Mouse (Mus musculus): ENCODE data around the gene Enpp7. TPM values are rescaled to one million over a fixed set of nuclear protein-coding genes. Genes with fewer than 3 reads are reported as not detected.

The Enpp7 gene
- polyA plus RNA-seq, 2 experiments: 0.05 TPM; not detected in 1

GRCm38 (mm10) chr11:119039732-119040512, 51.9 kb downstream of the Enpp7 start:
- ATAC-seq (ENCODE audit: low FRiP score, low read depth) (no peak), DNase-seq (ENCODE audit: low spot score) (no peak)
- Histone ChIP-seq H3K27me3 (ENCODE audit: control insufficient read depth, insufficient read depth, low read length) (peaks cover 55% of the 10 kb centered on the region), H3K4me2 (replicated peaks; ENCODE audit: low read depth, low read length, severe bottlenecking) (peak overlapping the region; percentile 100), H3K9me3 (ENCODE audit: control insufficient read depth, low read length) (no peaks in the 10 kb centered on the region), H3K27ac (replicated peaks; ENCODE audit: low read depth, low read length) (peak overlapping the region; percentile 78; the same call in 1 of the 2 replicates), H3K4me1 (ENCODE audit: control insufficient read depth, insufficient read depth, low read length) (peaks cover 67% of the 10 kb centered on the region), H3K4me3 (replicated peaks; ENCODE audit: low read length) (peak overlapping the region; percentile 77), H3K9ac (ENCODE audit: low read depth, low read length, severe bottlenecking) (peak overlapping the region; percentile 78), H3K36me3 (ENCODE audit: control insufficient read depth, insufficient read depth, low read length) (peaks cover 9% of the 10 kb centered on the region)
- TF ChIP-seq POLR2A (IDR thresholded peaks at IDR 0.05; ENCODE audit: borderline replicate concordance, extremely low read depth, insufficient read depth, insufficient read length): no peak
- 8% methylated on average over 21 of the region's 21 CpGs for WGBS

- WGBS: 3% methylated on average over 50 of the region's 63 CpGs
- Histone ChIP-seq H3K27me3 (ENCODE audit: control insufficient read depth, insufficient read depth, low read length) (peaks cover 54% of the 10 kb centered on the region), H3K9me3 (ENCODE audit: control insufficient read depth, low read length) (no peaks in the 10 kb centered on the region), H3K27ac (replicated peaks; ENCODE audit: low read depth, low read length) (peak within 1 kb of the TSS; percentile 78), H3K4me2 (replicated peaks; ENCODE audit: low read depth, low read length, severe bottlenecking) (peak within 1 kb of the TSS; percentile 100), H3K36me3 (ENCODE audit: control insufficient read depth, insufficient read depth, low read length) (peaks cover 9% of the 10 kb centered on the region), H3K4me3 (replicated peaks; ENCODE audit: low read length) (peak within 1 kb of the TSS; percentile 77), H3K9ac (ENCODE audit: low read depth, low read length, severe bottlenecking) (peak within 1 kb of the TSS; percentile 78), H3K4me1 (ENCODE audit: control insufficient read depth, insufficient read depth, low read length) (peaks cover 68% of the 10 kb centered on the region)
- peak; percentile 93 for ATAC-seq (ENCODE audit: low FRiP score, low read depth)
- peak; percentile 50; the same call in 1 of the 2 replicates for TF ChIP-seq POLR2A (IDR thresholded peaks at IDR 0.05; ENCODE audit: borderline replicate concordance, extremely low read depth, insufficient read depth, insufficient read length)
- DNase-seq (ENCODE audit: low spot score): peak; percentile 100
Measured at GRCm38 (mm10) chr11:119040600-119041324, 52.8 kb downstream of the Enpp7 start, which contains the start of gene Cbx8. TSS of gene Cbx8 (minus strand) at chr11:119040969.

GRCm38 (mm10) chr11:119041325-119041716, 53.3 kb downstream of the Enpp7 start:
- H3K4me1 ChIP-seq (ENCODE audit: control insufficient read depth, insufficient read depth, low read length): peaks cover 70% of the 10 kb centered on the region

GRCm38 (mm10) chr11:119041750-119042465, 53.9 kb downstream of the Enpp7 start:
- peak overlapping the region; percentile 77 for H3K4me3 ChIP-seq (replicated peaks; ENCODE audit: low read length)
- no peak for TF ChIP-seq POLR2A (IDR thresholded peaks at IDR 0.05; ENCODE audit: borderline replicate concordance, extremely low read depth, insufficient read depth, insufficient read length)
- H3K27me3 ChIP-seq (ENCODE audit: control insufficient read depth, insufficient read depth, low read length): peaks cover 54% of the 10 kb centered on the region
- DNase-seq (ENCODE audit: low spot score) (no peak), ATAC-seq (ENCODE audit: low FRiP score, low read depth) (no peak)
- peaks cover 9% of the 10 kb centered on the region for H3K36me3 ChIP-seq (ENCODE audit: control insufficient read depth, insufficient read depth, low read length)
- peak overlapping the region; percentile 76 for H3K27ac ChIP-seq (replicated peaks; ENCODE audit: low read depth, low read length)
- WGBS: 2% methylated on average over 30 of the region's 31 CpGs
- peaks cover 69% of the 10 kb centered on the region for H3K4me1 ChIP-seq (ENCODE audit: control insufficient read depth, insufficient read depth, low read length)
- H3K9ac ChIP-seq (ENCODE audit: low read depth, low read length, severe bottlenecking): peak overlapping the region; percentile 55
- H3K9me3 ChIP-seq (ENCODE audit: control insufficient read depth, low read length): no peaks in the 10 kb centered on the region
- peak overlapping the region; percentile 100 for H3K4me2 ChIP-seq (replicated peaks; ENCODE audit: low read depth, low read length, severe bottlenecking)

More at GRCm38 (mm10) chr11:119041325-119041716, 53.3 kb downstream of the Enpp7 start:
- peak; percentile 11 for ATAC-seq (ENCODE audit: low FRiP score, low read depth)
- 0 out of 2 replicates have a peak, but pooled peaks have one; percentile 28 for TF ChIP-seq POLR2A (IDR thresholded peaks at IDR 0.05; ENCODE audit: borderline replicate concordance, extremely low read depth, insufficient read depth, insufficient read length)
- Histone ChIP-seq H3K9me3 (ENCODE audit: control insufficient read depth, low read length) (no peaks in the 10 kb centered on the region), H3K9ac (ENCODE audit: low read depth, low read length, severe bottlenecking) (peak overlapping the region; percentile 55), H3K27me3 (ENCODE audit: control insufficient read depth, insufficient read depth, low read length) (peaks cover 54% of the 10 kb centered on the region), H3K27ac (replicated peaks; ENCODE audit: low read depth, low read length) (peak overlapping the region; percentile 26; the same call in 1 of the 2 replicates), H3K4me2 (replicated peaks; ENCODE audit: low read depth, low read length, severe bottlenecking) (peak overlapping the region; percentile 100), H3K4me3 (replicated peaks; ENCODE audit: low read length) (peak overlapping the region; percentile 77), H3K36me3 (ENCODE audit: control insufficient read depth, insufficient read depth, low read length) (peaks cover 9% of the 10 kb centered on the region)
- WGBS: 0% methylated on average over 24 of the region's 31 CpGs
- no peak for DNase-seq (ENCODE audit: low spot score)

Other genes with a start within 250 kb of the Enpp7 start
- 0.26 and 0.43 TPM in 2 replicates for gene Rbfox3, start 76.6 kb upstream of the Enpp7 start, polyA plus RNA-seq (2012; rRNA removed)
- 0.26 and 0.44 TPM in 2 replicates for gene Rbfox3, start 76.6 kb upstream of the Enpp7 start, polyA plus RNA-seq (2014; fragmentation: Nextera tagmentation; extraction: Ambion mirVana)
- 35.7 and 40.4 TPM in 2 replicates for gene Cbx2, start 34.8 kb downstream of the Enpp7 start, polyA plus RNA-seq (2012; rRNA removed)
- 29.1 and 35.5 TPM in 2 replicates for gene Cbx2, start 34.8 kb downstream of the Enpp7 start, polyA plus RNA-seq (2014; fragmentation: Nextera tagmentation; extraction: Ambion mirVana)
- gene Cbx8, start 52.8 kb downstream of the Enpp7 start, polyA plus RNA-seq (2012; rRNA removed): 6.9 and 7.2 TPM in 2 replicates
- gene Cbx8, start 52.8 kb downstream of the Enpp7 start, polyA plus RNA-seq (2014; fragmentation: Nextera tagmentation; extraction: Ambion mirVana): 10.1 and 12.6 TPM in 2 replicates
- gene Cbx4, start 98.0 kb downstream of the Enpp7 start, polyA plus RNA-seq (2012; rRNA removed): 23.1 and 24.3 TPM in 2 replicates
- gene Cbx4, start 98.0 kb downstream of the Enpp7 start, polyA plus RNA-seq (2014; fragmentation: Nextera tagmentation; extraction: Ambion mirVana): 10.9 and 11.4 TPM in 2 replicates
- 29.2 and 34.4 TPM in 2 replicates for gene Tbc1d16, start 240.3 kb downstream of the Enpp7 start, polyA plus RNA-seq (2012; rRNA removed)
- 16.3 and 16.7 TPM in 2 replicates for gene Tbc1d16, start 240.3 kb downstream of the Enpp7 start, polyA plus RNA-seq (2014; fragmentation: Nextera tagmentation; extraction: Ambion mirVana)
- gene Ccdc40, start 240.4 kb downstream of the Enpp7 start, polyA plus RNA-seq (2012; rRNA removed): 2.5 and 3.1 TPM in 2 replicates
- gene Ccdc40, start 240.4 kb downstream of the Enpp7 start, polyA plus RNA-seq (2014; fragmentation: Nextera tagmentation; extraction: Ambion mirVana): 2.1 and 2.7 TPM in 2 replicates

Data from limb, embryonic 14.5 days (tissue).